Mouse (Mus musculus) right cerebral cortex, postnatal 14 days (tissue): Measurements from ENCODE around the gene B230104I21Rik.

ENCODE experiments used
- DNase-seq: peaks from one replicate; pipeline ENCODE4 v3.0.0; 2022

B230104I21Rik gene

DNA sequence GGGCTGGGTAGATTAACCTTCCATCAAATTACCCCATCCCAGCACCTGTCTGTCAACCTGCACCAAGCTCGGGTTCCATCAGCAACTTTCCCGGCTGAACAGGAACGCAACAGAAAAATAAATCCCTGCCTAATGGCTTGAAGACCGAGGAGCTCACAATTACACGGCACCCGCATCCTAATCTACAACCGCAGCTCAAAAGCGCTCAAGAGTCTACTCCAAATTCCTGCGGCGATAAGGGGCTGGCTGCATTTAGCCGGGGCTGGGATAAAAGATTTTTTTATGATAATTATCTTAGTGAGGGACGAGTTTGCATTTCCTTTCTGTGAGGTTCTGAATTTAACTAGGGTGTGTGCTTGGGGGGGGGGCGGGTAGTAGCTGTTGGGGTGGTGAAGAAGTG is 16.3 kb downstream of the B230104I21Rik start:
- DNase-seq: no peak

DNA sequence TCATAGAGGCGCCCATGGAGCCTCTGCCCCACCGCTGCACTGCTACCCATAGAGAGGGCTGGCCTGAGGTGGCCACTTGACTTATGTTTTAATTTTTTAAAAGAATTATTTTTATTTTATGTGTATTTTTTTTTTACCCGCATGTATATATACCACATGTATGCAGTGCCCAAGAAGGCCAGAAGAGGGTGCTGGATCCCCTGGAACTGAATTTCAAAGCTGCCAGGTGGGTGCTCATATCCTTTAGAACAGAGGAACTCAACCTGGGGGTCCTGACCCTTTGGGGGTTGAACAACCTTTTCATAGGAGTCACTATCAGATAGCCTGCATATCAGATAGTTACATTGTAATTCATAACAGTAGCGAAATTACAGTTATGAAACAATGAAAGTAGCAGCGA is 19.5 kb downstream of the B230104I21Rik start:
- DNase-seq: no peak

DNA sequence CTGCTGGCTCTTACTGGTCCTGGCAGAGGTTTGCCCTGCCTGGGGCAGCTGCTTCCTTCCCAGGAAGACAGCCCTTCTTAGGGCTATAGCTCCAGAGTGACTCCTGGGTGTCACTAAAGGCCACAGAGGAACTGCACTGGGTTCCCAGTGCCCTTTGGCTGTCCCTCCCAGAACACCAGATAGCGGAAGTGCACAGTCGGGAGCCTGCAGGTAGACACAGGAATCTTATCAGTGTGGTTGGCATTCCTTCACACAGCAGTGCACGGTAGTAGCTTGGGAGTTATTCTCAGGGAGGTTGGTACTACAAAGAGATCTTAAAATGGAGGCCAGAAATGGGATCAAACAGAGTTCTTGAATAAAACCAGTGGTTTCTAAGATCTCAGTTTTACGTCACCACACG is 22.4 kb downstream of the B230104I21Rik start:
- DNase-seq: no peak

DNA sequence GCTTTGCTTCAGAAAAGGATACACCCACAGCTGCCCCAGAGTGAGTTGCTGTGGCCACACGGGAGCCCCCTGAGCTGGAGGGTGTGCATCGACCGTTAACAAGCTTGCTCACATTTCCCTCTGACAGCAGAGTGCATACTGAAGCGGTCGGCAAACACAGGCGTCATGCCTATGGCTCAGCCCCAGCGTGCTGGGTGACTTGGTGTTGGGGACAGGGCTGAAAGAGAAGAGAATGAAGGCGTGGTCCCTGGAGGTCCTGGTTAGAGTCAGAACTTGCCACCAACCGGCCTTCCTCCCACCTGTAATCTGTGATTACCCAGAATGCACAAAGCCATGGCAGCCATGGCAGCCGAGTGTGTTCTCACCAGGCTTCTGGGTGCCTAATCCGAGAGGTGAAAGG is 22.9 kb downstream of the B230104I21Rik start:
- no peak for DNase-seq

DNA sequence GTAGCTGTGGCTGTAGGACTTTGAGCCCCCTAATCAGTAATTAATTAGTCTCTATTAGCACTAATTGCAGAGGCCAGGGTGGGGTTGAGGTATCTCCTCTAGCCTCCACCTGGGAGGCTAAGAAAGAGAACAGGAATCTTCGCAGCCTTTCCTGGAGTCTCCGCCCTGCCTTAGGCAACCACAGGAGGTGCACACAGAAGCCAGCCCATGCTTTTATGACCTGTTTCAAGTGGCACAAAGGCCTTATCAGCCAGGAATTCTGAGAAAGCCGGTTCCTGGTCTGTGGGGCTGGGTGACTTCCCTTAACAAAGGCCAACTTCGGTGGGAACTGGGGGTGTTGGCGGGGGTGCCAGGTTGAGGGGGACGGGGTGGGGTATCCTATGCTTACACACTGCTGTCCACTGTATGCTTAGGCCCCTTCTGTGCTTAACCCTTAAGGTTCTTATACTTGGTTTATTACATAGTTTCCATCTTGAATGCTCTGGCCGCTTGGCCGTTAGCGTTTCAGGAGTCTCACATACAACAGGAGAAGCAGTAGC is 23.9 kb downstream of the B230104I21Rik start:
- DNase-seq: no peak

DNA sequence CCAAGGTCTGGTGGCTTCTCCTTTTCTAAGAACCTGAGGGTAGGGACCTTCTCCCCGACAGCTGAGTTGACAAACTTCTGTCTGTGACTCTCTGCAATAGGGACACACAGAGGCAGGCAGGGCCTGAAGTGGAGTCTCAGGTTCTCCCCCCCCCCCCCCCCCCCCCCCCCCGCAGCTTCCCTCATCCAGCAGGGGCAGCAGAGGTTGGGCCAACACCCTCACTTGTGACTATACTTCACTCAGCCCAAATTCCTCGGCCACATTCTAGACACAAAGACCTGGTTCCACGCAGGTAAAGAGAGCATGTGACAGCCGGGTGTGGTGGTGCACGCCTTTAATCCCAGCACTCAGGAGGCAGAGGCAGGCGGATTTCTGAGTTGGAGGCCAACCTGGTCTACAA is 24.5 kb downstream of the B230104I21Rik start:
- no peak for DNase-seq

DNA sequence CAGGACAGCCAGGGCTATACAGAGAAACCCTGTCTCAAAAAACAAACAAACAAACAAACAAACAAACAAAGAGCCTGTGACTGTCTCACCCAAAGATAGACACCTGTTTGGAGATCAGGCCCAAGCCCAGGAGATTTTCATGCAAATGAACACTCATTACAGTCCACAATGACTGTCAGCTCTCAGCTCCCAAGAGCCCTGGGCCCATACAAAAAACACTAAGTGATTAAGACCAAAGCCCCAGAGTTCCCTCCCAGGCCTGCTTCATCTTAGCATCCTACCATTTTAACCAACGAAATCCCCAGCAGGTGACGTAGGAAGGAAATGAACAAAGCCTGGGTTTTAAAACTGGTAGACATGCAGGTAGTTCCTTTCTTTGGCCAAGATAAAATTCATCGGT is 24.9 kb downstream of the B230104I21Rik start:
- DNase-seq: no peak

DNA sequence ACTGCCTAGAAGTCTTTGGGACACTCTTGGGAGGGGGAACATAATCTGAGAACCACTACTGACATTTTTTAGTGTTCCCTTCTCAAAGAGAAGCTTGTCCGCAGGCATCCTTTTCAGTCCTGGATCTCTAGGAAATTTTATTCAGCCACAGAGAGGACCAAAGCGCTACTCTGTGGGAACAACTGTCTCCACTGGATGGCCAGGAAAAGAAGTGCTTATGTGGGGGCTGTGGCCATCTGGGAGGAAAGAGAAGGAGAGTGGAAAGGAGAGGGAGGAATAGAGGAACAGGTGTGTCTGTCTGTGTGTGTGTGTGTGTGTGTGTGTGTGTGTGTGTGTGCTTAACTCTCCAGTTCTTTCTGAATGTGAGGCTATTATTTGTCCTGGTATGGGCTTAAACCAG is 28.8 kb downstream of the B230104I21Rik start:
- DNase-seq: peak; percentile 32

DNA sequence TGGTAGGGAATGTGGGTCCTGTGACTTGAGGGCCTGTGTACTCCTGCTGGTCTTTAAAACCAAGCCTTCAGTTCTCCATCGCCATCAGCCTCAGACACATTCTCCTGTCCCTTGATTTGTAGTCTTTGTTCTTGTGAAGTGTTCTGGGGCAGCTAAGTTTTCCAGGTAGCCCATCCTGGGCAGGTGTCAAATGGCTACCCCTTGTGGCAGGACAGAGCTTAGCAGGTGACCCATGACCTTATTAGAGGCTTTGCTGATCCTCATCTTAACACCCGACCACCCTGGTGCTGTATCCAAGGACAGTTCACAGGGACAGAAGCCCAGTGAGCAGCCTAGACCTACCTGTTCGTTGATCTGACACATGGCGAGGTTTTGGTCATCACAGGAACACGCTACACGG is 30.9 kb downstream of the B230104I21Rik start:
- no peak for DNase-seq

DNA sequence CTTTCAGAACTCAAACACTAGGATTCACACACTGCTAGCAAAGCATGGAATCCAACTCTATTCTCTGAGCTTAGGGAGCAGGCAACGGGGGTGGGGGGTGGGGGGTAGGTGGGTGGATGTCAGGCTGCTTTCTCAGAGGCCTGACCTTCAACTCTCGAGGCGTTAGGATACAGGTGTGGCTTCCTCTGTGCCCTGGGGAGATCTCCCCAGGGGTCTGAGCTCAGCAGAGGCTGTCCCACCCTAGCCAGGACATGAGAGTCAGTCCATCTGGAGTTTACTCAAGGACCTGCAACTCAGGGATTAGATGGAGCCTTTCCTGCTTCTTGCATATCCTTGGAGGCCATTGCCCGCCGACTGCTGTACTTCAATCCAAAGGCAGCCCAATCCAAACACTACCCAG is 33.2 kb downstream of the B230104I21Rik start:
- DNase-seq: no peak

DNA sequence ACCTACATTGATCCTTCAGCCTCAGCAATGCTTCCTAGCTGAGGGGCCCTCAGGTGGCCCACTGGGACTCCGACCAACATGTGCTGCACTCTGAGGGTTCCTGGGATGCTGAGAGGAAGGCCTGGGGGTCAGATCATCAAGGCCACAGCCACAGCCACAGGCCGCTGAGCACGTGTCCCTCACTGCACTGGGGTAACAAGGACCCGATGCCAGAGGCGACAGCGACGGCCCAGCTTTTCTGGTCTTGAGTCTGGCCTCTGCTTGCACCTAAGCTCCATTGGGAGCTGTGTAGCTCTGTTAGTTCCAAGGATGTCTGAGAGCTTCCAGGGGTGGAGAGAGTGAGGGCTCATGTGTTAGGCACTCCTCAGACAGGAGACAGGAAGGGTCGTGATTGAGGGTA is 34.9 kb downstream of the B230104I21Rik start:
- DNase-seq: no peak

DNA sequence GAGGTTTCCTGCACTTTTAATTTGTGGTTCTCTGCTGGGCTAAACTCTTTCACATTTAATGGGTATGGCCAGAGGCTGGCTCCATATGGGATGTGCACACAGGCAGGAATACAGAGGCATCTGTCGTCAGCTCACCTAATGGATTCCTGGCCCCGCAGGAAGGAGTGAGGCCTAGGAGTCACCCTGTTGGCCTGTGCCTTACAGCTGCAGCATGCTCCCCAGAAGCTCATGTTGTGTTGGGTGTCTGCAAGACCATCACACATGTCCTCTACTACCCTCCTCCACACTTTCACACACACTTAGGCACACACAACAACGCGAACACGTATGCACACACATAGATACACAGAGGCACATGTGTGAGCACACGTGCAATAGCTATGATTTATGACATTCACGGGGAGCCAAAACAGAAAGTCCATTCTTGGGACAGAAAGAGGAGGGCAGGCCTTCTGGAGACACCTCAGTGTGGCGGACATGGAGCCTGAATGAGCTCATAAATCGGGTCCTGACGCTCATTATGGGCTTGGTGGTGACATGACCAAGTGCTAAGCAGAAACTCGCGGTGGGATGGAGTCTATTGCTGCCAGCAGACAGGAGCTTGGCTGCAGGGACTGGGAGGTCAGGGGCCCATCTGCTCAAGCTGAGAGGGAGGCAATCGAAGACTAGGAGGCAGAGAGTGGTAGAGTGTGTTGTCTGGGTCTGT is 35.8 kb downstream of the B230104I21Rik start:
- DNase-seq: no peak

DNA sequence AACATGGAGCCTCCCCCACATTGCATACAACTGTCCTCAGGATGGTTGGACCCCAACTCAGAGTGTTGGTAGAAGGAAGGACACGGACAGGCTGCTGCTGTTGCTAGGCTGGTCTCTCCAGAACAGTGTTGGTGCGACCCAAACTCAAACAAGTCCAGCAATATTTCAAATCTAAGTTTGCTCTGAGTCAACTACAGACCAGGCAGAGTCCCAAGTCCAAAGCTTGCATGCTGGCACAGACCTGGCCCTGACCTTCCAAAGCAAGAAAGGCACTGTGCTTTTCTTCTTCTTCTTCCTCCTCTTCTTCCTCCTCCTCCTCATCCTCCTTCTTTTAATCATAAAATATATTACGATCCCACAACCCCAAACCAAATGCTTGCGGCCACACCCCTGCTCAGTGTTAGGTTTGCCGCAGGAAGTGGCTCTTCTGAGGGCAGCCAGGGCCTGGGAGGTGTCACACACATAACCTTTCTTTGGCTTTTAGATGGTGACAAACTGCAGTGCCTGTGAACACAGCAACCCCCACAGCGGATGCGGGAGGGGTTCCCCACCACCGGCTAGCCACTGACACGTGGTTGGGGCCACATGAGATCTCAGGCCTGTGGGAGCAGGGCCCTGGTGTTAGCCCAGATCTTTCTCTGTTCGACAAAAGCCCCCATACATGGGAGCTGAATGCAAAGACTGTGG is 40.2 kb downstream of the B230104I21Rik start:
- DNase-seq: no peak

DNA sequence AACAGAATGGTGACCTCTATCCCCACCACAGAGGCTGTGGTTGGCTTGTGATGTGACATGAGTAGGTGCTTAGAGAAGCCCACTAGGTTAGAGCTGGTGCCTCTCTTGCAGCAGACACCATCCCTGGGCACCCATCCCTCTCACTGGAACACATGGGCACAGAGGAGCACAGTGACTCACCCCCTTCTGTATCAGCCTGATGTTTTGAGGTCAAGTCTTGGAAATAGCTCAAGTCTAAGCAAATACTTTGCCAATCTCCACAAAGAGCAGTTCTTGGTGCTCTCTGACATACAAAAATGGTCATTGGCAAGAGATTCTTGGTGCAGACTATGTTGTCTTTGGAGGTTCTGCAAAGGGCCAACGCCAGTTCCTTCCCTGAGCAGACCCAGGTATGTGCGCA is 42.9 kb downstream of the B230104I21Rik start:
- no peak for DNase-seq

DNA sequence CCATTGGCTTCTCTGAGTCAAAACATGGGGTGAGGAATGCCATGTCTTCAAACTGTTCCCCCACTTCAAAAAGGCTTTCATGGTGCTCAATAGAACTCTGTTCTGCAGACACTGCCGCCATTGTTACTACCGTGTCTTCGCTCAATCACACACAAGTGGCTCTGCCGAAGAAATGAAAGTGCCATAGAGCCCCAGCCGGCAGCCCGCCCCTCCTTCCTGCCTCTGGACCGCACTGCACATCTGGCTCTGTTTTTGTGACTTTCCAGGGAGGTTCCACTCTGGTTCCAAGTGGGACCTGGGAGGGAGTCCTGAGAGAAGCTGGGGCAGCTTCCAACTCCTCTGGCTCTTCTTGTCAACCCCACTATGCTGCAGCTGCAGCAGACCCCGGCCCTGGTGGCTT is 49.3 kb downstream of the B230104I21Rik start:
- no peak for DNase-seq

DNA sequence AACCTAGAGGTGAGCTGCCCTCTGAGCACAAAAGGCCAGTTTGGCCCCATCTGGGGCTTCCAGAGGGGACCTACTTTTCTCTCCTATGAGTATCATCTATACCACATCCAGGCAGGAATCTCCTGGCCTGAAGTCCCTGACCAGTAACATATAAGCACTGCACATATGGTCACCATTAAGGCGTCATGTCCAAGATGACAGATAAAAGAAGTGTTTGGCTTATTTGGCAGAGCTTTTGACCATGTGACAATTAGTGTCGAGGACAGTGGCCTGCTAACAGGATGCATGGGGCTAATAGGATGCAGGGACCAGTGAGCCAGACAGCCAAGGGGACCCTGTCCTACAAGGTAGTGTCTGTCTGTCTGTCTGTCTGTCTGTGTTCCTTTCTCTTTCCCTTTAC is 50.0 kb downstream of the B230104I21Rik start:
- DNase-seq: no peak

DNA sequence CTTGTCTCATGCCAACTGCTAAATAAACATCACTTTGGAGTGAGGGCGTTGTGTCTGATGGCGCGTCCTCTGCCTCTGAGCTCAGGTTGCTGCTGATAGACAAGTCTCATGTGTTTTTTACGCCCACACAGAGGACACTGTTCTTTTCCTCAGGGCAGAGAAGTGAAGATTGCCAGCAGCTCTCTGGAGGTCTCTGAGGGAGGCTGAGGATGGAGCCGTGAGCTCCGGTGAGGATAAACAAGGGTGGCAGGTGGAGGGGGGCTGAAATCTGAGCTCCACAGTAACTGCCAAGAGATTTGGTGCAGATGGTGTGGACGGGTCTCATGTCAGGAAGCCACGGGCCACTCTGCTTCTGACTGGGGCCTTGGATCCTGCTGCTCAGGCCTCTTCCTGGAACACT is 50.9 kb downstream of the B230104I21Rik start:
- DNase-seq: no peak

DNA sequence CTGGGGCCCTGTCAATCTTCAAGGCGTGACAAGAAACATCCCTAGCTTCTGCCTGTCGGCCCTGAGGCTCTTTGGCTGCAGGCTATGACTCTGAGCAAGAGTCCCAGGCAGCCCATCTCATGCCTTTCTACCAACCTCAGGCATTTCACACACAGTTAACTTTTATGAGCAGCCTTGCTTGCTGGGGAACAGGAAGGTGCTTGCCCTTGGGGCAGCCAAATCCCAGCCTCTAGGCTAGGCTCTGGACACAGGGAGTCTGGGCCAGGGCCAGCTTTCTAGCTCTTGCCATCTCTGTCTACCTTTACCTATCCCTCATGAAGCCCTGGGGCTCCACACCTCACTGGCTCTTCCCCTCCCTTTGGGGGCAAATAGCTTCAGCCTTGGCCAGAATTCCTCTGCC is 53.7 kb downstream of the B230104I21Rik start:
- DNase-seq: no peak

DNA sequence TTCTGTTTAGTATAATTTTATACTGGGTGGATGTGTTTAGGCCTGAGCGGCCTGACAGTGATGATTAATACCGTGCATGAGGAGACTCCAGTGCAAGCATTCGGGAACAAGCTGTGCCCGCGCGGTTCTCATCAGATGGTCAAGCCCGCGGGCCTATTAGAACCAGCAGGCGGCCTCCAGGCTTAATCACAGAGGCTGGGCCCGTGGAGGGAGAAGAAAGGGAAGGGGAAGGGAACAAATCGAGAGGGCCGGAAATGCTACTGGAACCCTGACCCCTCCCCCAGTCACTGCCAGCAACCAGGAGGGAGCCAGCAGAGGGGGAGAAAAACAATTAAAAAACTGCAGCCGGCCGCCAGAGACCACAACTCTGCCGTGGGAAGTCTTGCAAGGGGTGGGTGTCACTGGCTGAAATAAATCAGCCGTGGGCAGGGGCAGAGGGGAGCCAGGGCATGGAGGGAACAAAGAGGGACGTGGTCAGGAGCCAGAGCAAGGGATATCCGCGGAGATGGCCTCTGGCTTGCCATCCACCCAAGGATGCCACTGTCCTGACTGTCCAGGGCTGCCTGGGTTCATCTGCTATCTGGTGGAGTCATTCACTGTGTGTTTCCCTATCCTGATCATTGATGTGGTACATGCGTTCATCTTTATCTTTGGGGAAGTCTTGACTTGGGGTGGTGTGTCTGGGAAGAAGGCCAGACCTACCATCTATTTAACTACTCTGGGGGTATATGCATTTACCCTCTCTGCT is 54.6 kb downstream of the B230104I21Rik start:
- no peak for DNase-seq

DNA sequence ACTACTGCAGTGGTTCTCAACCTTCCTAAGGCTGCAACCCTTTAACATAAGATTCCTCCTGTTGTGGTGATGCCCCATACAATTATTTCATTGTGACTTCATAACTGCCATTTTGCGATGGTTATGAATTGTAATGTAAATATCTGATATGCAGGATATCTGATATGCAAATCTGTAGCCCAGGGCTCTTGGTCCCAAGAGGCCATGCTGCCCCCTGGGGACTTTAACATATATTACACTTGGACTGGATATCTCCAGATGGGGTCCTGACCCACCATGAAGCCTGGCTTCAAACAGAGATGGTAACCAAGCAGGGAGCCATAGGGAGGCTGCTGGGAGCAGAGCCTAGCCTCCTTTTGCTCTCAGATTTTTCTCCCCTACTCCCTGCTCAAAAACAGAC is 56.7 kb downstream of the B230104I21Rik start:
- DNase-seq: no peak

DNA sequence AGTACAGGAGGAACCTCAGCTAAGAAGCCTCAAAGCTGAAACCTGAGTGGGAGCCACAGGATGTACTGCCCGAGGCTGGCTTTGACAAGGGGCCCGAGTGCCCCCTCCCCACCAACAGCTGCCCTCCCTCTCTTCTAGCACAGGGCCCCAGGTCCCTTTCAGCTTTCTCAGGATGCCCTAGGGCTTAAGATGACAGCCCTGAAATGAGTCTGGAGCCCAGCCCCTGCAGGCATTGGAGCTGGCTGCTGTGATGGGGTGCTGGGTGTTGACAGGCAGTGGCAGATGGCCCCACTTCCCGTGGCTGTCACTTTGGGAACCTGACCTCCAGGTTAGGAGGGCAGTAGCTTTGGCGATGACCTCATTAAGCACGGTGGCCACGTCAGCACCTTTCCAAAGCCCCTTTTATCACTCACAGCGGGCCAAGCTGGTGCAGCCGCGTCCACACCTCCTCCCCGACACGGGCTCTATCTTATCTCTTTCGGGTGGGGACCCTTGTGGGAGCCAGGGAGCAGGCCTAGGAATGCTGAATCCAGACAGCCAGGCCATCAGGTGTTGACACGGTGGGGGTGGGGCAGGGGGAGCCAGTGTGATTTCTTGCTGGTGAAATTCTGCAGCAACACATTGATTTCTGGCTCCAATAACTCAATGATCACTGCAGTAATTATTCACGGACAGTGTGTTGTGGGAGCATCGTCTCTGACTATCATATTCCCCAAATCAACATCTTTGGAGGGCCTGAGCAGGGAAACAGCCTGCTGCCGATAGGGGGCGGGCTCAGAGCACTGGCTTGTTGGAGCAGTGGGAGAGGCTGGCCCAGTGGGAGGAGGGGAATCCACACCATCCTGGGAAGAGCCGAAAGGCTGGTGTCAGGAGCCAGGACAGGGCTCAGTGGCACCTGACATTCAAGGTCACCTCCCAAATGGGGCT is 57.5 kb downstream of the B230104I21Rik start:
- peak; percentile 60 for DNase-seq

DNA sequence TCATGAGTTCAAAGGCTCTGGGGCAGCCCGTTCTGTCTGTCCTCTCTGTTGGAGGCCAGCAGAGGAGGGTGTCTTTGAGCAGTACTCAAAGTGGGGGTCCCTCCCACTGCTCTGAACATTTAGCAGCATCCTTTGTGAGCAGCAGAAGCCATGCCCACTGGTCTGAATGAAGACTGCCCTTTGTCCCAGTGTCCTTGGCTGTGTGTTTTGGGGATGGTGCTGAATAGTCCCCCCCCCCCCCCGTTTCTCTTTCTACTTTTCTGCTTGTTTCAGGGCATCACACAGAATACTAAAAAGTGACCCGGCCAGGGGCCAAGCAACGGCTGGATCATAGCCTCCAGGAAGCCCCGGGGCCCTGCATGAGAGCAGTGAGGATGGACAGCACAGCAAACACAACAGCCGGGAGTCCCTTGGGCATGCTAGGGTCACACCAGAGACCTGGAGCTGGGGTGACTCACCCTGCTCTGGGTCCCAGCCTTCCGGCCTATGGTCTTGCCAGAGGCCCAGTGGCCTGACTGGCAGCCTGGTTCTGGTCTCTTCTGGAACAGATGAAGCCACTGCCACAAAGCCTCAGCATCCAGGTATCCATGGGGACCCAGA is 58.3 kb downstream of the B230104I21Rik start:
- DNase-seq: no peak
